Mouse (Mus musculus): ENCODE measurements at regions not wholly inside any gene's neighbourhood (a gene's known extent, or its start where the extent isn't known, plus 50 kb on each side); places are given as distances from the start of the nearest gene placed in this dataset.

- Histone ChIP-seq H3K9me3 (replicated peaks; ENCODE audit: control insufficient read depth, low read length) (peaks cover 1% of the 10 kb centered on the region; the same call in 1 of the 2 replicates), H3K4me1 (ENCODE audit: control insufficient read depth, insufficient read depth, low read length) (peaks cover 4% of the 10 kb centered on the region; the same call in 1 of the 2 replicates), H3K36me3 (ENCODE audit: control insufficient read depth, insufficient read depth, low read length) (no peaks in the 10 kb centered on the region), H3K9ac (ENCODE audit: low read depth, low read length) (no peak overlapping the region), H3K4me3 (ENCODE audit: low read depth, low read length) (no peak overlapping the region), H3K27ac (ENCODE audit: low read depth, low read length) (no peak overlapping the region), H3K4me2 (no peak overlapping the region), H3K27me3 (ENCODE audit: control insufficient read depth, insufficient read depth, low read length) (no peaks in the 10 kb centered on the region)
- 72% methylated on average over 6 of the region's 6 CpGs for WGBS (ENCODE audit: insufficient replicate concordance)
- ATAC-seq (replicated peaks; ENCODE audit: insufficient number of reproducible peaks, low FRiP score, low TSS enrichment), result no peak
Observed at GRCm38 (mm10) chr8:87148853-87149252, 263.8 kb upstream of the N4bp1 start.

DNA sequence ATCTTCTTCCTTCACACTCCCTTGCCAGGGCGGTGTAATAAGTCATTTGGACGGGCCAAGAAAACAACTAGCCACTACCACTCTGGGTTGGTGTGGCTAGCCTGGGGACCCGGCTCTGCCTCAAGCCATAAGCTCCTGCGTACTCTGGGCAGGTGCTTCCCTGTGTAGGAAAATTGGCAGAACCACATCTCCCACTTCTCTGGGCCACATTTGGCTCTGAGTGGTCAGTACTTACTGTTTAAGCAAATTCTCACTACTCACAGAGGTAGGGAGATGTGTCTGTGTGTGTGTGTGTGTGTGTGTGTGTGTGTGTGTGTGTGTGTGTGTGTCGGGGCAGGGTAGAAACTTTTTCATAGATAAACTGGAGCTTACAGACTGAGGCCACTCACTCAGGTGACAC lies 262.6 kb upstream of the N4bp1 start:
- no peaks in the 10 kb centered on the region for H3K27me3 ChIP-seq (ENCODE audit: control insufficient read depth, insufficient read depth, low read length)
- 70% methylated on average over 5 of the region's 5 CpGs for WGBS (ENCODE audit: insufficient replicate concordance)
- H3K4me3 ChIP-seq (ENCODE audit: low read depth, low read length), result no peak overlapping the region
- no peak overlapping the region for H3K4me2 ChIP-seq
- H3K4me1 ChIP-seq (ENCODE audit: control insufficient read depth, insufficient read depth, low read length), result peaks cover 4% of the 10 kb centered on the region; the same call in 1 of the 2 replicates
- H3K9ac ChIP-seq (ENCODE audit: low read depth, low read length), result no peak overlapping the region
- peaks cover 3% of the 10 kb centered on the region; the same call in 1 of the 2 replicates for H3K9me3 ChIP-seq (replicated peaks; ENCODE audit: control insufficient read depth, low read length)
- no peak for ATAC-seq (replicated peaks; ENCODE audit: insufficient number of reproducible peaks, low FRiP score, low TSS enrichment)
- H3K36me3 ChIP-seq (ENCODE audit: control insufficient read depth, insufficient read depth, low read length), result no peaks in the 10 kb centered on the region
- no peak overlapping the region for H3K27ac ChIP-seq (ENCODE audit: low read depth, low read length)

DNA sequence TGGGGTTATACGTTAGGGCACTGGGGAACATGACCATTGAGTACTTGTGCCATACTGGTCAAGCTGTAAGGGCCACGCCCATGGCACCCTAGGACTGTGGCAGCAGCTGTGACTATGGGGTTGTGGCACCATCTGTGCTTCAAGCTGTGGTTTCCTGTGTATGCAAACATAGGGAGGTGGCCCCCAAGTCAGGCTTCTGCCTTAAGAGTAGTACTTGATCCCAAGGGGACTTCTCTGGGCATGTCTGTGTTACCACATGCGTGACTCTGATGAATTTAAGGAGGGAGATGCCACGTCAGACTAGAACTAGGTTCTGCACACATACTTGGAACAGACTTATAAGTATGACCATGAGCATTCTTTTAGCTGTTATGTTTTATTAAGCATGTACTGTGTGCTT lies 252.4 kb upstream of the N4bp1 start:
- WGBS (ENCODE audit: insufficient replicate concordance), result 85% methylated on average over 4 of the region's 4 CpGs
- no peaks in the 10 kb centered on the region for H3K4me1 ChIP-seq (ENCODE audit: control insufficient read depth, insufficient read depth, low read length)
- H3K36me3 ChIP-seq (ENCODE audit: control insufficient read depth, insufficient read depth, low read length), result no peaks in the 10 kb centered on the region
- H3K9me3 ChIP-seq (replicated peaks; ENCODE audit: control insufficient read depth, low read length), result no peaks in the 10 kb centered on the region
- no peaks in the 10 kb centered on the region for H3K27me3 ChIP-seq (ENCODE audit: control insufficient read depth, insufficient read depth, low read length)
- no peak overlapping the region for H3K9ac ChIP-seq (ENCODE audit: low read depth, low read length)
- no peak for ATAC-seq (replicated peaks; ENCODE audit: insufficient number of reproducible peaks, low FRiP score, low TSS enrichment)
- no peak overlapping the region for H3K4me2 ChIP-seq
- no peak overlapping the region for H3K4me3 ChIP-seq (ENCODE audit: low read depth, low read length)
- no peak overlapping the region for H3K27ac ChIP-seq (ENCODE audit: low read depth, low read length)

DNA sequence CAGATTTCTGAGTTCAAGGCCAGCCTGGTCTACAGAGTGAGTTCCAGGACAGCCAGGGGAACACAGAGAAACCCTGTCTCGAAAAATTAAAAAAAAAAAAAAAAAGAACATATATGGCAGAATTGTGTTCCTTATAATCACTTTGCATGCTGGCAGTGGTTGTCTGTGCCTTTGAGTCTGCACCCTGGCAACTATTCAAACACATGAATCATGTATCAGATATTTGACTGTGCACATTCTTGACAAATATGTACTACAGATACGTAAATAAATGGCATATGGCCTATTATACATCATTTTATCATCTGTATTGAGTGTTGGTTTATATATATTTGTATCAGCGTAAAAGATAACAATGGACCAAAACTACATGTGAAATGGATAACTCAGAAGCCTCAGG lies 246.7 kb upstream of the N4bp1 start:
- no peak overlapping the region for H3K9ac ChIP-seq (ENCODE audit: low read depth, low read length)
- no peaks in the 10 kb centered on the region for H3K36me3 ChIP-seq (ENCODE audit: control insufficient read depth, insufficient read depth, low read length)
- no peak overlapping the region for H3K27ac ChIP-seq (ENCODE audit: low read depth, low read length)
- no peak overlapping the region for H3K4me3 ChIP-seq (ENCODE audit: low read depth, low read length)
- no peak overlapping the region for H3K4me2 ChIP-seq
- no peaks in the 10 kb centered on the region for H3K27me3 ChIP-seq (ENCODE audit: control insufficient read depth, insufficient read depth, low read length)
- no peak for ATAC-seq (replicated peaks; ENCODE audit: insufficient number of reproducible peaks, low FRiP score, low TSS enrichment)
- 82% methylated on average over 3 of the region's 3 CpGs for WGBS (ENCODE audit: insufficient replicate concordance)
- no peaks in the 10 kb centered on the region for H3K4me1 ChIP-seq (ENCODE audit: control insufficient read depth, insufficient read depth, low read length)
- no peaks in the 10 kb centered on the region for H3K9me3 ChIP-seq (replicated peaks; ENCODE audit: control insufficient read depth, low read length)

GRCm38 (mm10) chr8:87130691-87131090 lies 245.6 kb upstream of the N4bp1 start:
- Histone ChIP-seq H3K4me1 (ENCODE audit: control insufficient read depth, insufficient read depth, low read length) (no peaks in the 10 kb centered on the region), H3K36me3 (ENCODE audit: control insufficient read depth, insufficient read depth, low read length) (no peaks in the 10 kb centered on the region), H3K9ac (ENCODE audit: low read depth, low read length) (no peak overlapping the region), H3K9me3 (replicated peaks; ENCODE audit: control insufficient read depth, low read length) (no peaks in the 10 kb centered on the region), H3K27me3 (ENCODE audit: control insufficient read depth, insufficient read depth, low read length) (no peaks in the 10 kb centered on the region), H3K4me3 (ENCODE audit: low read depth, low read length) (no peak overlapping the region), H3K27ac (ENCODE audit: low read depth, low read length) (no peak overlapping the region), H3K4me2 (no peak overlapping the region)
- ATAC-seq (replicated peaks; ENCODE audit: insufficient number of reproducible peaks, low FRiP score, low TSS enrichment), result no peak
- WGBS (ENCODE audit: insufficient replicate concordance), result 37% methylated on average over 3 of the region's 3 CpGs

GRCm38 (mm10) chr8:87128593-87128992 lies 243.5 kb upstream of the N4bp1 start:
- no peaks in the 10 kb centered on the region for H3K9me3 ChIP-seq (replicated peaks; ENCODE audit: control insufficient read depth, low read length)
- no peak overlapping the region for H3K27ac ChIP-seq (ENCODE audit: low read depth, low read length)
- no peaks in the 10 kb centered on the region for H3K4me1 ChIP-seq (ENCODE audit: control insufficient read depth, insufficient read depth, low read length)
- H3K27me3 ChIP-seq (ENCODE audit: control insufficient read depth, insufficient read depth, low read length), result no peaks in the 10 kb centered on the region
- no peak for ATAC-seq (replicated peaks; ENCODE audit: insufficient number of reproducible peaks, low FRiP score, low TSS enrichment)
- 52% methylated on average over 4 of the region's 4 CpGs for WGBS (ENCODE audit: insufficient replicate concordance)
- H3K36me3 ChIP-seq (ENCODE audit: control insufficient read depth, insufficient read depth, low read length), result no peaks in the 10 kb centered on the region
- no peak overlapping the region for H3K4me3 ChIP-seq (ENCODE audit: low read depth, low read length)
- H3K4me2 ChIP-seq, result no peak overlapping the region
- H3K9ac ChIP-seq (ENCODE audit: low read depth, low read length), result no peak overlapping the region

GRCm38 (mm10) chr8:87116190-87116765 lies 231.2 kb upstream of the N4bp1 start:
- Histone ChIP-seq H3K27me3 (ENCODE audit: control insufficient read depth, insufficient read depth, low read length) (no peaks in the 10 kb centered on the region), H3K4me2 (no peak overlapping the region), H3K4me3 (ENCODE audit: low read depth, low read length) (no peak overlapping the region), H3K4me1 (ENCODE audit: control insufficient read depth, insufficient read depth, low read length) (no peaks in the 10 kb centered on the region), H3K9ac (ENCODE audit: low read depth, low read length) (no peak overlapping the region), H3K9me3 (replicated peaks; ENCODE audit: control insufficient read depth, low read length) (no peaks in the 10 kb centered on the region), H3K36me3 (ENCODE audit: control insufficient read depth, insufficient read depth, low read length) (no peaks in the 10 kb centered on the region), H3K27ac (ENCODE audit: low read depth, low read length) (no peak overlapping the region)
- 81% methylated on average over 14 of the region's 14 CpGs for WGBS (ENCODE audit: insufficient replicate concordance)
- no peak for ATAC-seq (replicated peaks; ENCODE audit: insufficient number of reproducible peaks, low FRiP score, low TSS enrichment)

DNA sequence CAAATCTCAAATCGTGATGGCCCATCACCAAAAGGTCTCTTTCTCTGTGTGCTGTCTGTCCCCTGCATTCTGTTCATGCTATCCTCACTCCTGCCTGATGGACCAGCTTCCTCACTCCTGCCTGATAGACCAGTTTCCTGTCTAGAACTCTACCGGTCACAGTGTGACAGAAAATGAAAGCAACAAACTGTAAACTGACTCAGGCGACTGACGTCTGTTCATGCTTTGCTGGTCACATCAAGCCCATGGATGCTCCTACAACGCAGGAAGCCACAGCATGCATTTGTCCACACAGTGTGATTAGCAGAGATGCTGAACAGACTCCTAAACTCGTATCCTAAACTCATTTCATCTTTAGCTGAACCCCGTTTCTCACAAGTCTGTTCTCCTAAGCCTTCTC lies 227.3 kb upstream of the N4bp1 start:
- Histone ChIP-seq H3K27ac (ENCODE audit: low read depth, low read length) (no peak overlapping the region), H3K4me2 (no peak overlapping the region), H3K4me1 (ENCODE audit: control insufficient read depth, insufficient read depth, low read length) (no peaks in the 10 kb centered on the region), H3K36me3 (ENCODE audit: control insufficient read depth, insufficient read depth, low read length) (no peaks in the 10 kb centered on the region), H3K4me3 (ENCODE audit: low read depth, low read length) (no peak overlapping the region), H3K9me3 (replicated peaks; ENCODE audit: control insufficient read depth, low read length) (no peaks in the 10 kb centered on the region), H3K9ac (ENCODE audit: low read depth, low read length) (no peak overlapping the region), H3K27me3 (ENCODE audit: control insufficient read depth, insufficient read depth, low read length) (no peaks in the 10 kb centered on the region)
- WGBS (ENCODE audit: insufficient replicate concordance), result 75% methylated on average over 7 of the region's 7 CpGs
- no peak for ATAC-seq (replicated peaks; ENCODE audit: insufficient number of reproducible peaks, low FRiP score, low TSS enrichment)

GRCm38 (mm10) chr8:87105106-87105505 lies 220.0 kb upstream of the N4bp1 start:
- WGBS (ENCODE audit: insufficient replicate concordance), result 69% methylated on average over 7 of the region's 7 CpGs
- Histone ChIP-seq H3K4me3 (ENCODE audit: low read depth, low read length) (no peak overlapping the region), H3K4me2 (no peak overlapping the region), H3K9ac (ENCODE audit: low read depth, low read length) (no peak overlapping the region), H3K27ac (ENCODE audit: low read depth, low read length) (no peak overlapping the region), H3K36me3 (ENCODE audit: control insufficient read depth, insufficient read depth, low read length) (no peaks in the 10 kb centered on the region), H3K9me3 (replicated peaks; ENCODE audit: control insufficient read depth, low read length) (no peaks in the 10 kb centered on the region), H3K27me3 (ENCODE audit: control insufficient read depth, insufficient read depth, low read length) (no peaks in the 10 kb centered on the region), H3K4me1 (ENCODE audit: control insufficient read depth, insufficient read depth, low read length) (no peaks in the 10 kb centered on the region)
- no peak for ATAC-seq (replicated peaks; ENCODE audit: insufficient number of reproducible peaks, low FRiP score, low TSS enrichment)

Data from heart, embryonic 11.5 days (tissue).